Mouse (Mus musculus): Measurements from ENCODE around the gene Cdh3. TPM values are rescaled to one million over a fixed set of nuclear protein-coding genes. Genes with fewer than 3 reads are reported as not detected.

Cdh3 gene
- polyA plus RNA-seq, 1 experiment from 2014 or later = 4.7 TPM

DNA sequence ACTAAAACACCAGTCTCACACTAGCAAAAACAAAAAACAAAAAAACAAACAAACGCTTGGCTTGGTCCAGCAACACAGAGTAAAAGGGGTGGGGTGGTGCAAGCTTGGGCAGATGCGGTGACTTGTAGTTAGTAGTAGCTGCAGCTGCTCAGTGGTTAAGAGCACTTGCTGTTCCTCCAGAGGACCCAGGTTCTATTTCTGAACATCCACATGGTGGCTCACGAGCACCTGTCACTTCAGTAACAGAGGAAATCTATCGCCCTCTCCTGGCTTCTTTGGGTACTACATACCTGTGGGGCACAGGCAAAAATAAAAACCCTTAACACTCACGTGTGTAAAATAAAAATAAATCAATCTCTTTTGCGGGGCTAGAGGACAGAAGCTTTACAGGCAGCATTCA lies 23.8 kb downstream of the Cdh3 start:
- H3K4me3 ChIP-seq (ENCODE audit: low read length) = no peak overlapping the region
- no peak overlapping the region for H3K9ac ChIP-seq (ENCODE audit: low read depth, low read length)
- no peaks in the 10 kb centered on the region for H3K4me1 ChIP-seq (ENCODE audit: control insufficient read depth, insufficient read depth, low read depth, low read length)
- WGBS = 36% methylated on average over 6 of the region's 6 CpGs
- no peak overlapping the region for H3K27ac ChIP-seq (ENCODE audit: low read depth, low read length)
- H3K27me3 ChIP-seq (replicated peaks; ENCODE audit: control insufficient read depth, insufficient read depth, low read length) = no peaks in the 10 kb centered on the region
- no peaks in the 10 kb centered on the region for H3K9me3 ChIP-seq (ENCODE audit: control insufficient read depth, low read length)
- H3K4me2 ChIP-seq (ENCODE audit: low read length) = no peak overlapping the region
- H3K36me3 ChIP-seq (ENCODE audit: control insufficient read depth, insufficient read depth, low read length) = no peaks in the 10 kb centered on the region
- no peak for ATAC-seq

GRCm38 (mm10) chr8:106535448-106535847 lies 24.8 kb downstream of the Cdh3 start:
- no peak overlapping the region for H3K27ac ChIP-seq (ENCODE audit: low read depth, low read length)
- ATAC-seq = no peak
- H3K4me1 ChIP-seq (ENCODE audit: control insufficient read depth, insufficient read depth, low read depth, low read length) = no peaks in the 10 kb centered on the region
- no peak overlapping the region for H3K4me2 ChIP-seq (ENCODE audit: low read length)
- H3K27me3 ChIP-seq (replicated peaks; ENCODE audit: control insufficient read depth, insufficient read depth, low read length) = no peaks in the 10 kb centered on the region
- no peaks in the 10 kb centered on the region for H3K9me3 ChIP-seq (ENCODE audit: control insufficient read depth, low read length)
- H3K4me3 ChIP-seq (ENCODE audit: low read length) = no peak overlapping the region
- 70% methylated on average over 4 of the region's 4 CpGs for WGBS
- H3K9ac ChIP-seq (ENCODE audit: low read depth, low read length) = no peak overlapping the region
- H3K36me3 ChIP-seq (ENCODE audit: control insufficient read depth, insufficient read depth, low read length) = no peaks in the 10 kb centered on the region

- no peak for ATAC-seq
These were observed 28.5 kb downstream of the Cdh3 start for GRCm38 (mm10) chr8:106539193-106539592.

GRCm38 (mm10) chr8:106541002-106541401 lies 30.3 kb downstream of the Cdh3 start:
- 93% methylated on average over 11 of the region's 11 CpGs for WGBS
- no peaks in the 10 kb centered on the region for H3K27me3 ChIP-seq (replicated peaks; ENCODE audit: control insufficient read depth, insufficient read depth, low read length)
- ATAC-seq = no peak

More at GRCm38 (mm10) chr8:106539193-106539592, 28.5 kb downstream of the Cdh3 start:
- H3K9me3 ChIP-seq (ENCODE audit: control insufficient read depth, low read length) = no peaks in the 10 kb centered on the region
- H3K4me3 ChIP-seq (ENCODE audit: low read length) = no peak overlapping the region
- 34% methylated on average over 5 of the region's 5 CpGs for WGBS
- no peaks in the 10 kb centered on the region for H3K36me3 ChIP-seq (ENCODE audit: control insufficient read depth, insufficient read depth, low read length)
- no peak overlapping the region for H3K9ac ChIP-seq (ENCODE audit: low read depth, low read length)
- no peak overlapping the region for H3K27ac ChIP-seq (ENCODE audit: low read depth, low read length)
- H3K4me2 ChIP-seq (ENCODE audit: low read length) = no peak overlapping the region
- H3K27me3 ChIP-seq (replicated peaks; ENCODE audit: control insufficient read depth, insufficient read depth, low read length) = no peaks in the 10 kb centered on the region
- no peaks in the 10 kb centered on the region for H3K4me1 ChIP-seq (ENCODE audit: control insufficient read depth, insufficient read depth, low read depth, low read length)

GRCm38 (mm10) chr8:106543043-106543442 lies 32.4 kb downstream of the Cdh3 start:
- H3K4me2 ChIP-seq (ENCODE audit: low read length) = no peak overlapping the region
- no peak overlapping the region for H3K27ac ChIP-seq (ENCODE audit: low read depth, low read length)
- H3K36me3 ChIP-seq (ENCODE audit: control insufficient read depth, insufficient read depth, low read length) = no peaks in the 10 kb centered on the region
- WGBS = 76% methylated on average over 8 of the region's 8 CpGs
- no peak overlapping the region for H3K9ac ChIP-seq (ENCODE audit: low read depth, low read length)
- H3K9me3 ChIP-seq (ENCODE audit: control insufficient read depth, low read length) = no peaks in the 10 kb centered on the region
- no peak for ATAC-seq
- H3K4me1 ChIP-seq (ENCODE audit: control insufficient read depth, insufficient read depth, low read depth, low read length) = no peaks in the 10 kb centered on the region
- no peaks in the 10 kb centered on the region for H3K27me3 ChIP-seq (replicated peaks; ENCODE audit: control insufficient read depth, insufficient read depth, low read length)
- H3K4me3 ChIP-seq (ENCODE audit: low read length) = no peak overlapping the region

More at GRCm38 (mm10) chr8:106541002-106541401, 30.3 kb downstream of the Cdh3 start:
- Histone ChIP-seq H3K27ac (ENCODE audit: low read depth, low read length) (no peak overlapping the region), H3K9me3 (ENCODE audit: control insufficient read depth, low read length) (no peaks in the 10 kb centered on the region), H3K4me2 (ENCODE audit: low read length) (no peak overlapping the region), H3K36me3 (ENCODE audit: control insufficient read depth, insufficient read depth, low read length) (no peaks in the 10 kb centered on the region), H3K4me1 (ENCODE audit: control insufficient read depth, insufficient read depth, low read depth, low read length) (no peaks in the 10 kb centered on the region), H3K4me3 (ENCODE audit: low read length) (no peak overlapping the region), H3K9ac (ENCODE audit: low read depth, low read length) (no peak overlapping the region)

DNA sequence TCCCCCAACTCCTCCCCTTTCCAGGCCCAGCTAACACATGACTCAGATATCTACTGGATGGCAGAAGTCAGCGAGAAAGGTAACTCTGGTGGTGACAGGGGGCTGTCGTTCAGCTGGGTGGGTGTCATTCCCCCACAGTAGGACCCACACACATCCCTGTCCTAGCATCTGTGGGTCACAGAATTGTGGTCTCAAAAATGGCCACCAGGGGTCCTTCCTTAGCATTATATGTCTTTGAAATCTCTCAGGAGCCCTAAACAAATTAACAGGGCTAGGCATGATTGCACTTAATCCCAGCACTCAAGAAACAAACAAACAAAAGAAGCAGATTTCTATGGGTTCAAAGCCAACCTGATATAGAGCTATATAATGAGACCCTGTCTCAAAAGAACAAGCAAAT lies 34.5 kb downstream of the Cdh3 start:
- no peaks in the 10 kb centered on the region for H3K27me3 ChIP-seq (replicated peaks; ENCODE audit: control insufficient read depth, insufficient read depth, low read length)
- no peaks in the 10 kb centered on the region for H3K36me3 ChIP-seq (ENCODE audit: control insufficient read depth, insufficient read depth, low read length)
- no peak overlapping the region for H3K27ac ChIP-seq (ENCODE audit: low read depth, low read length)
- no peaks in the 10 kb centered on the region for H3K4me1 ChIP-seq (ENCODE audit: control insufficient read depth, insufficient read depth, low read depth, low read length)
- no peak overlapping the region for H3K9ac ChIP-seq (ENCODE audit: low read depth, low read length)
- WGBS = 88% methylated on average over 2 of the region's 2 CpGs
- H3K4me3 ChIP-seq (ENCODE audit: low read length) = no peak overlapping the region
- ATAC-seq = no peak
- H3K4me2 ChIP-seq (ENCODE audit: low read length) = no peak overlapping the region
- H3K9me3 ChIP-seq (ENCODE audit: control insufficient read depth, low read length) = no peaks in the 10 kb centered on the region

DNA sequence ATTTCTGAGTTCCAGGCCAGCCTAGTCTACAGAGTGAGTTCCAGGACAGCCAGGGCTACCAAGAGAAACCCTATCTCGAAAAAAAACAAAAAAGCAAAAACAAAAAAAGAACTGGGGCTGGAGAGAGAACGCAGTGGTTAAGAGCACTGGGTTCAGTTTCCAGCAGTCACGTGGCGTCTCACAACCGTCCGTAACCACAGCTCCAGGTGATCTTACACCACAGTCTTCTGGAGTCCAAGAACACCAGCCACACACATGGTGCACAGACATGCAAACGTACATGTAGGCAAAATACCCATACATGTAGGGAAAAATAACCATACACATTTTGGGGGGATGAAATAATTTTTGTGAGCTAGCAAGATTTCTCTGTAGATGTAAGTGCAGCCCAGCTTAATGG lies 36.1 kb downstream of the Cdh3 start:
- Histone ChIP-seq H3K4me3 (ENCODE audit: low read length) (no peak overlapping the region), H3K9me3 (ENCODE audit: control insufficient read depth, low read length) (no peaks in the 10 kb centered on the region), H3K36me3 (ENCODE audit: control insufficient read depth, insufficient read depth, low read length) (no peaks in the 10 kb centered on the region), H3K9ac (ENCODE audit: low read depth, low read length) (no peak overlapping the region), H3K4me2 (ENCODE audit: low read length) (no peak overlapping the region), H3K27ac (ENCODE audit: low read depth, low read length) (no peak overlapping the region), H3K4me1 (ENCODE audit: control insufficient read depth, insufficient read depth, low read depth, low read length) (no peaks in the 10 kb centered on the region), H3K27me3 (replicated peaks; ENCODE audit: control insufficient read depth, insufficient read depth, low read length) (no peaks in the 10 kb centered on the region)
- no peak for ATAC-seq
- 90% methylated on average over 7 of the region's 7 CpGs for WGBS

DNA sequence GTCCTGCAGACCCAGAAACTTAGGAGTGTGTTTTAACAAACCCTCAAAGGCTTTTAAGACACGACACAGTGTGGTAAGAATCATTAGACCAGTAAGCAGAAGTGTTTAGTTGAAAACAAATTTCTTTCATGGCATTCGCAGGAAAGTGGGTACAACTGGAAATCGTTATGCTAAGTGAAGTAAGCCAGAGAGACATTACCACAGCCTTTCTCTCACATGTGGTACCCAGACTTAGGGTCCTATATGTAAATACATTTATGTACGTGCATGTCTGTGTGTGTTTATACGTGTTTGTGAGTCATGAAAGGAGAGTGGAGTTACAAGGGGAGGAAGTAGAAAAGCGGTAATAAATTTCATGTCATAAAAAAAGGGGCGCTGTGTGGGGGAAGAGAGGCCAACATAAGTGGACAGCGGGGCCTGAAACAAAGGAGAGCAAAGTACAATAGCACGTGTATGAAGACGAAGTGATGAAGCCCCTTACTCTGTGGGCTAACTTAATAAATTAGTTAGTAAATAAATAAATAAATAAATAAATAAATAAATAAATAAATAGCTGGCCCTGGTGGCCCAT lies 37.8 kb downstream of the Cdh3 start:
- no peak overlapping the region for H3K4me2 ChIP-seq (ENCODE audit: low read length)
- no peak overlapping the region for H3K9ac ChIP-seq (ENCODE audit: low read depth, low read length)
- WGBS = 88% methylated on average over 10 of the region's 10 CpGs
- no peaks in the 10 kb centered on the region for H3K4me1 ChIP-seq (ENCODE audit: control insufficient read depth, insufficient read depth, low read depth, low read length)
- H3K27me3 ChIP-seq (replicated peaks; ENCODE audit: control insufficient read depth, insufficient read depth, low read length) = no peaks in the 10 kb centered on the region
- H3K36me3 ChIP-seq (ENCODE audit: control insufficient read depth, insufficient read depth, low read length) = no peaks in the 10 kb centered on the region
- no peaks in the 10 kb centered on the region for H3K9me3 ChIP-seq (ENCODE audit: control insufficient read depth, low read length)
- no peak for ATAC-seq
- H3K27ac ChIP-seq (ENCODE audit: low read depth, low read length) = no peak overlapping the region
- no peak overlapping the region for H3K4me3 ChIP-seq (ENCODE audit: low read length)

DNA sequence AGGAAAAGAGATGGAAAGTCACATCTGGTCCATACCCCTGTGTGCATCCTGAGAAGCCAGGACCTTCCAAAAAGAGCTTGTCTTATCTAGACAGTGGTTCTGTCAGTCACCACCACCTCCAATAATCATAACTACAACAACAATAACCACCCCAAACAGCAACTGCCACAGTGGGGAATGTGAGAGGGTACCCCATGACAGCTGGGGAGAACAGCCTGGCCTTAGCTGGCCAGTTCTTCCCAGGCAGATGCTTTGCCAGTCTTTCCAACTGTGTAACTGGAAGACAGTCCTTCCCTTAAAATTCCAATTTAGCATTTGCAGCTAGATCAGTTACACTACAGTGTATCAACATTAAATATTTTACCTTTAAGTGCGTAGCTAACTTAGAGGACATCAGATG lies 40.2 kb downstream of the Cdh3 start:
- no peak overlapping the region for H3K27ac ChIP-seq (ENCODE audit: low read depth, low read length)
- 93% methylated on average over 1 of the region's 1 CpGs for WGBS
- ATAC-seq = no peak

DNA sequence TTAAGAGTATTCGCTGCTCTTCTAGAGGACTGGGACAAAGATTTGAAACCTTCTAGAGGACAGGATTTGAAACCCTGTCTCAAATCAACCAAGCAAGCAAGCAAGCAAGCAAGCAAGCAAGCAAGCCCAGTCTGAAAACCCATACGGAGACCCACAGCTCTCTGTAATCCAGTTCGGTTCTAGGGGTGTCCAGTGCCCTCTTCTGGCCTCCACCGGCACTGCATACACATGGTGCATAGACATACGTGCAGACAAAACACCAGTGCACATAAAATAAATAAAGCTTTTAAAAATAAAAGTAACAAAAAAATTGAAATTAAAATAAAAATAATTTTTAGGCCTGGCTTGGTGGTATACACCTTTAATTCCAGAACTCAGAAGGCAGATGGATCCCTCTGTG lies 43.3 kb downstream of the Cdh3 start:
- ATAC-seq = no peak
- Histone ChIP-seq H3K36me3 (ENCODE audit: control insufficient read depth, insufficient read depth, low read length) (no peaks in the 10 kb centered on the region), H3K27ac (ENCODE audit: low read depth, low read length) (no peak overlapping the region), H3K4me3 (ENCODE audit: low read length) (no peak overlapping the region), H3K4me1 (ENCODE audit: control insufficient read depth, insufficient read depth, low read depth, low read length) (no peaks in the 10 kb centered on the region), H3K27me3 (replicated peaks; ENCODE audit: control insufficient read depth, insufficient read depth, low read length) (no peaks in the 10 kb centered on the region), H3K4me2 (ENCODE audit: low read length) (no peak overlapping the region), H3K9me3 (ENCODE audit: control insufficient read depth, low read length) (peaks cover 4% of the 10 kb centered on the region; the same call in 1 of the 2 replicates), H3K9ac (ENCODE audit: low read depth, low read length) (no peak overlapping the region)
- WGBS = 94% methylated on average over 5 of the region's 5 CpGs

More for the DNA sequence above, 40.2 kb downstream of the Cdh3 start:
- Histone ChIP-seq H3K4me1 (ENCODE audit: control insufficient read depth, insufficient read depth, low read depth, low read length) (no peaks in the 10 kb centered on the region), H3K9me3 (ENCODE audit: control insufficient read depth, low read length) (no peaks in the 10 kb centered on the region), H3K4me2 (ENCODE audit: low read length) (no peak overlapping the region), H3K4me3 (ENCODE audit: low read length) (no peak overlapping the region), H3K27me3 (replicated peaks; ENCODE audit: control insufficient read depth, insufficient read depth, low read length) (no peaks in the 10 kb centered on the region), H3K36me3 (ENCODE audit: control insufficient read depth, insufficient read depth, low read length) (no peaks in the 10 kb centered on the region), H3K9ac (ENCODE audit: low read depth, low read length) (no peak overlapping the region)
